Mouse (Mus musculus) ovary, adult 18-20 months (tissue): ENCODE data around the gene Atp8a2.

Source experiments
- DNase-seq: peaks from one replicate; pipeline ENCODE4 v3.0.0; 2022; ENCODE audit warnings: low spot score, mixed read lengths

Atp8a2 gene

DNA sequence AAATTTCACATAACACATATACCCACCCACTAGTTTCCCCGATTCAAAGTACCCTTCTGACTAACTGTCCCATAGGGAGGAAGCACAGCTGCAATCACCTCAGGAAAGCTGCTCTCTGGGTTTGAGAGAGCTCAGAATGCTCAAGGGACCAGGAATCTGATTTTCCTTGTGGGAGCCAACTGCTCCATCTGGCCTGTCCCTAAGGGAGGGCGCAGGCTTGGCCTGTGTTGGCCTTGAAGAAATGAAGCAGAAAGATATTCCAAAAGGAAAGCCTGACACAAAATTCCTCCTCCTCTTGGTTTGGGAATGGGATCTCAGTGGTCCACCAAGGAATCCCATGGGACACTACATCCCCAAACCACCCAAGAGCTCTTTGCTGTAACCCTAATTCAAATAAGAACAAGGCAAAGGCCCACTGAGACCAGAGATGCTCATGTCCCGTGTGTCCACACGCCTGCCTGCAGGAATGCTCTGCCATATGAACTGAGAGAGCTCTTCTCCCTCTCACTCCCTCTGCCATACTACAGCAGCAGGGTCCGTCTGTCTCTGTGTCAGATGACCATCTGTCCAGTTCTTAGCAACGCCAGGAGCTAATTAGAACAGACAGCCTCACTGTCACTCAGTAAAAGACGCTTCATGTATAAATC is 293.4 kb downstream of the Atp8a2 start:
- DNase-seq, result no peak

DNA sequence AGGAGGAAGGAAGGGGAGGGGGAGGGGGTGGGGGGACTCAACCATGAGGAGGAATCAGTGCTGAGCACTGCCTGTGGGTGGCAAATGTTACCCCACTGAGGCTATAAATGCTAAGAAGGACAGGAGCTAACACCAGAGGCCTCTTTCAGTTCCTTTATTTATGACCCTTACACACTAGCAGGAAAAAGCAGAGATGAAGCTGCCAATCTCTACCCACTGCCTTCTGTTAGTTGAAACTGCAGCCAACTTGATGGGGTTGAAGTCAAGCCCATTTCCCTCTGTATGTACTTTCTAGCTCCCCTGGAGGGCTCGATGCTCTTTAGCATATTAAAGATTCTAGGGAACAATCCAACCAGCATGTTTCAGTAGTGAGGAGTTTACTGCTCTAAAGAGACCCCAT is 303.0 kb downstream of the Atp8a2 start:
- no peak for DNase-seq

DNA sequence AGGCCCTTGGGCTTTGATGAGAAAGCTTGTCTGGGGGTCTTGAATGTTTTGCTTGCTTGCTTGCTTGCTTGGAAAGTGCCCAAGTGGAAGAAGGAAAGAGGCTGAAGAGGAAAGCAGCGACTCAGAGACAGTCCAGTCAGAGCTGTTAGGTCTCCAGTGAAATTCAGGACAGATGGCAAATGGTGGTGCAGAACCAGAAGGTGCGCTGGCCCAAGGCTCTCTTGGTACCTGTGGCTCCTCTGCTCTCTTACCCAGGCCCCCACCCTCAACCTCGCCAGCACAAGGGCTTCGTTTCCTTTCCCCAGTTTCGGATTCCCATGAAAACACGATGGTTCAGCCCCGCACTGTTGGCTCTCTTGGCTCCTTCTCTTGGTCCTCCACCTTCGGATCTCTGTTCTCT is 304.9 kb downstream of the Atp8a2 start:
- no peak for DNase-seq

- no peak for DNase-seq
Measured at GRCm38 (mm10) chr14:59891491-59891890, 305.5 kb downstream of the Atp8a2 start.

- no peak for DNase-seq
Measured at GRCm38 (mm10) chr14:59890818-59891217, 306.2 kb downstream of the Atp8a2 start.

DNA sequence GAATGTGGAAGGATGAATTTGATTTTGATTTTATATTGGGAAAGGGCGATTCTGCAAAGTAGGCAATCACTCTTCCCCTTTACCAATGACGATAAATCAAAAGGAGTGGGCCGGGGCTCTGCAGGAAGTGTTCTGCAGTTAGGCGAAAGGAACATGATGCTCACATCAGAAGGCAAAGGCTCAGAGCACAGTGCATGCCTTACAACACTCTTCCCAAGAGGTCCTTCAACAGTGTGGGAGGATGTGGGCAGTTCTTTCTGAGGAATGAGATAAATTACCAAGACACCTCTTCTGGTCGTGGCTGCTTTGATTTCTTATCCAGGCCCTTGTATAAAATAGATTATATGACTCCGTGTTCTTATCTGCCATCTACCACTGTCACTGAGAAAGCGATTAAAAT is 306.9 kb downstream of the Atp8a2 start:
- DNase-seq, result no peak

DNA sequence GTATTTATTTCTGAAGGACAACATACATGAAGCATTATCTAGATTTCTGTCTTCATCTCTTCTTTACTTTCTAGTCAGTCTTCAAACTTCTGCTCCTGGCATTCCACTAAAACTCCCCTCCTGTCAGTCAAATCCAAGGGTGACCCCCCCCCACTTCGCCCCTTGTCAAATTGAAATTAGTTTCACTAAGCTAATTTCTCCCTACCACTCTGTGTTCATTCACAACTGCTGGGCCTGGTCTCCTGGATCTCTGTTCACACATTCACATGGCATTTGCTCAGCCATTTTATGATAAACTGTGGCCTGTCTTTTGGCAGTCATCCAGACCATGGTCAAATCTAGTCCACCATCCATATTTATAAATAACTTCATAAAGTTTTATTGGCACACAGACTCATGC is 308.5 kb downstream of the Atp8a2 start:
- no peak for DNase-seq

DNA sequence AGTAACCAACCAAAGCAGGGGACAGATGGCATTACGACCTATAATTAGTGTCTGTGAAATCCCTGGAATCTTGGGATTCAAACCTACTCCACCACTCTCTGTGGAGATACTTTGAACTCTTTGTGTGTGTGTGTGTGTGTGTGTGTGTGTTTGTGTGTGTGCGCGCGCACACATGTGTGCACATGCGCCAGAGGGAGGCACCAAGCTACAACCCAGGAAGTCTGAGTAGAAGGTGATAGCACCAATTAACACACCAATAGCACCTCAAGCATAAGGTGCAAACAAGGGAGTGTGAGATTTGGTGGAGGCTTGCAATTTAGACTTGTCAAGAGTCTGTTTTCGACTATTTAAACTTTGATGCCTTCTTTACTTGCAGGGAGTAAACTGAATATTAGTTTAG is 308.9 kb downstream of the Atp8a2 start:
- DNase-seq, result no peak

DNA sequence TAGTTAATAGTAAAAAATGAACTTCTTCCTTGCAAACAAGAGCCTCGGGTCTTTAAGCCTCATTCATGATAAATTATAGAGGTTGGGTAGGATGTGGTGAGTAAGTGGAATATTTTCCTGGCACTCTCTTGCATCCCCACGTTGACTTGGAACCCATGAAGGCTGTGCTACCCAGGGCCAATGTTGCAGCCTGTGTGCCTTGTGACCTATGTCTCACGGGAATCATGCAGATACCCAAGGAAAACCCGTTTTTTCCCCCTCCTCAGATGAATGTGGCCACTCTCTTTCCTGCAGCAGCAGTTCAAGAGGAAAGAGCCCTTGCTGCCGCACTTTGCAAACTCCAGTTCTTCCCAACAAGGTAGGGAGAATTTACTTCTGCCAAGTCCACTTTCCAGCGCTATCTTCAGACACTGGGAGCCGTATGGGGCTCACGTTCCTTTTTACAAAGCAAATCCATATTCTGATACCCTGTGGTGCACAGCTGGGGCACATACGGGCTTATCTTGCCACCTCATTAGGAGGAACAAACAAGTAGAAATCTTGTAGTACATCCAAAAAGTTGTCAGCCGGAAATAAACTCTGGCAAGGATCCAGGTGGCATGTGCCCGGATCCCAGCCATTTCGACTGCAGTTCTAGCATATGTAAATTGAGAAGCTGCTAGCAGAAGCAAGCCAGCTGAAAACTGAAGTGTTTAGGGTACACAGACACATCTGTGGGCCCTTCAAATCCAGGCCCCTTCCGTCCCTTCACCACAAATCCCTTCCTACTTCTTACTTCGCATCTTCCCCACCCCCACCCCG is 309.7 kb downstream of the Atp8a2 start:
- DNase-seq, result no peak

GRCm38 (mm10) chr14:59883517-59884069 is 313.4 kb downstream of the Atp8a2 start:
- no peak for DNase-seq

- no peak for DNase-seq
Measured at GRCm38 (mm10) chr14:59880829-59881228, 316.1 kb downstream of the Atp8a2 start.

DNA sequence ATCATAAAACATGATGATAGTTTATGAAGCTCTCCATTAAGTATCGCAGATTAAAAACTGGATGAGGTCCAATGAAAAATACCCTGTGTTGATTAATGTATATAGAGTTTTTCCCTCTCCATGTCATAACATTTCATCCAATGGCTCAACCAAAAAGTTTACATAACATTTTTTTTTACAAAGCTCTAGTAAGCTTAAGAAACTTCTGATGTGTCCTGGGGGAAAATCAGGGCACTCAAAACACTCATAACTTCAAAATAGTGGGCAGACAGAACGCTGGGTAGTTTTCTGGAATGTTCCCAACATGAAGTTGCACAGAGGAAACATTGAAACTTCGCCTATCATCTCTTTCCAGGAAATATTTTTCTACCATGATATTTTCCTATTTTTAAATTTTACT is 318.7 kb downstream of the Atp8a2 start:
- DNase-seq, result no peak

- no peak for DNase-seq
Measured at GRCm38 (mm10) chr14:59876525-59876924, 320.5 kb downstream of the Atp8a2 start.

- no peak for DNase-seq
Measured at GRCm38 (mm10) chr14:59868369-59868768, 328.6 kb downstream of the Atp8a2 start.

GRCm38 (mm10) chr14:59867749-59868148 is 329.2 kb downstream of the Atp8a2 start:
- no peak for DNase-seq

DNA sequence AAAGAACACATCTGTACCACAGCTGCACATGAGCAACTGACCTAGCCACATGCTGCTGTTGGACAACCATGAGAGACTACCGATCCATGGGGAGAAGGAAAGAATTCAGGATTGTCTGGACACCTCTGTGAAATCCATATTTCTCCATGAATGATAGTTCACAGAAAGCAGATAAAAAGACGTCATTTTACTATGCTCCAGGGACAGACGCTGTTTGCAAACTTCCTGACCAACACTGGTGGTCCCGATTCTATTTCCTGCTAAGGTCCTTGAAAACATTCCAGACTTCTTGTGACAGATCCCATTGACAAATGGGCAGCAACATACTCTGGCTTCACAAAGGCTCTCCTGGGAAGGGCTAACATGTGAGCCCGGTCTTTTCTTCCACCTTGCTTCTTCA is 331.0 kb downstream of the Atp8a2 start:
- no peak for DNase-seq

GRCm38 (mm10) chr14:59862351-59862750 is 334.6 kb downstream of the Atp8a2 start:
- no peak for DNase-seq

DNA sequence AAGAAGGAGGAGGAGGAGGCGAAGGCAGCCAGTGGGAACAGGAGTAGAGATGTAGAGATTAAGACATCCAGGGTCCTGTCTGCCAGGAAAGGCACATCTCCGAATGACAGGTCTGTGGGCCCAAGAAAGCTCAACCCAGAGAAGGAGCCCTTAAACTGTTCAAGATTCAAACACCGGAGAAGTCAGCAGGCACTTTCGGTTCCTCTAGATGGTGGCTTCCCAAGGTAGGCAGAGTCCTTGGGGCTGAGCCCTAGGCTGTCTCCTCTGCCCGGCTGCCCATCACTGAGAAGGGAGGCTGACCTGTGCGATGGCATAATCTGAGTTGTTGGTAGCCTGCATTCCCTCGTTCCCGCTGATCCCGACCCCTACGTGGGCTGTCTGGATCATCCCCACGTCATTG is 337.1 kb downstream of the Atp8a2 start:
- DNase-seq, result no peak

- DNase-seq, result no peak
Measured at GRCm38 (mm10) chr14:59858501-59859225, 338.3 kb downstream of the Atp8a2 start.

- no peak for DNase-seq
Measured at GRCm38 (mm10) chr14:59853139-59853538, 343.8 kb downstream of the Atp8a2 start.

DNA sequence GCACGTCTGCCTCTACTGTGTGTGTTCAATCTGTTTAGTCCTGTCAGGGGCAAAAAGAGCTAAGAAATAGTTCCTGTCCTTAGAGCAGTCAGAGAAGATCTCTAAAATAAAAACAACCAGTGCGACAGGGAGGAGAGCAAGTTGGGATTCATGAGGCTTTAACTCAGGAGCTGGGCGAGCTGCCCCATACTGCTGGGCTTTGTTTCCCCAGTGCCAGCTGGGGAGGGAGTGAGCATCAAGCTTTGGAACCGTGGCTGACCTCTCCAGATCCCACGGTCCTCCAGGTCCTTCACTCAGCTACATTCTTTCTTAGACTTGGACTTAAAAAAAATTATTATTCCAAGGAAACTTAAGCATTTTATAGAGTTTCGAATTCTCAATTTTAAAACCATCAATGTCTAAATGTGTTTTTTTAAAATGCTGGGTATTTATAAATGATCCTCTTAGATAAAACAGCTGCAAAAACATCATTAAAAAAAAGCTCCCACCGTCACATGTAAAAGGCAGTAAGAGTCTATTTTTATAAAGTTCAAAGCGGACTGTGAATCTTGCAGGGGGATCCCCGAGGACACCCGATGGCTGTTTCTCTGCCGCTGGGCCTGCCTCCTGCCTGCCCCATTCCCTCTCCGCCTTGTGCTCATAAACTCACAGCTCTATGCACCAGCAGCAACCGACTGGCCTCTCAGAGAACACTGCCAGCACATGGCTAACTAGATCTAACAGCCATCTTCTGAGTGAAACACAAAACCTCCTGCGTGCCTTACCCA is 350.2 kb downstream of the Atp8a2 start:
- DNase-seq, result no peak
